Mouse (Mus musculus) C2C12 (cell line): ENCODE measurements at regions not wholly inside any gene's neighbourhood (a gene's known extent, or its start where the extent isn't known, plus 50 kb on each side); places are given as distances from the start of the nearest gene placed in this dataset.

Experiments
- H3K27me3 ChIP-seq: one replicate; pipeline ENCODE4 v1.6.1; 2011; ENCODE audit not compliant: control insufficient read depth, insufficient read depth, insufficient read length
- H3K36me3 ChIP-seq: one replicate; pipeline ENCODE4 v1.6.1; 2011; ENCODE audit not compliant: control insufficient read depth, insufficient read depth
- H3K4me3 ChIP-seq: one replicate; pipeline ENCODE4 v1.5.1; 2011; ENCODE audit warnings: mild to moderate bottlenecking, control low read depth; ENCODE audit not compliant: poor library complexity, insufficient read depth, severe bottlenecking
- H3K79me2 ChIP-seq: one replicate; pipeline ENCODE4 v1.6.1; 2011; ENCODE audit not compliant: control insufficient read depth, insufficient read depth
- H3K79me3 ChIP-seq: one replicate; pipeline ENCODE4 v1.6.1; 2011; ENCODE audit warnings: low read depth, control low read depth
- H3ac ChIP-seq: one replicate; pipeline ENCODE3; 2011; ENCODE audit warnings: low read depth; ENCODE audit not compliant: control insufficient read depth, insufficient read length
- CEBPB ChIP-seq: IDR thresholded peaks from one replicate; pipeline ENCODE4 v1.6.1; 2011; ENCODE audit warnings: low read depth, mild to moderate bottlenecking, control low read depth, moderate library complexity
- CTCF ChIP-seq: IDR thresholded peaks from one replicate; pipeline ENCODE4 v1.5.1; 2011; ENCODE audit not compliant: control insufficient read depth, insufficient read depth, insufficient read length
- FOSL1 ChIP-seq: IDR thresholded peaks from one replicate; pipeline ENCODE4 v1.8.0; 2011; ENCODE audit warnings: mild to moderate bottlenecking, low read length; ENCODE audit not compliant: poor library complexity, insufficient read depth, severe bottlenecking
- MAX ChIP-seq: IDR thresholded peaks from one replicate; pipeline ENCODE4 v1.6.1; 2011; ENCODE audit warnings: mild to moderate bottlenecking, control low read depth
- MYOD1 ChIP-seq: IDR thresholded peaks from one replicate; pipeline ENCODE4 v1.6.1; 2011; ENCODE audit warnings: low read depth; ENCODE audit not compliant: control insufficient read depth, insufficient read length
- MYOG ChIP-seq: IDR thresholded peaks from one replicate; pipeline ENCODE4 v1.6.1; 2011; ENCODE audit not compliant: control insufficient read depth, insufficient read length; ENCODE audit errors: extremely low read depth
- USF1 ChIP-seq: IDR thresholded peaks from one replicate; pipeline ENCODE4 v1.6.1; 2011; ENCODE audit warnings: low read depth, mild to moderate bottlenecking, control low read depth, moderate library complexity

- Histone ChIP-seq H3K4me3 (no peak overlapping the region), H3K79me3 (no peaks in the 10 kb centered on the region), H3K79me2 (no peaks in the 10 kb centered on the region), H3ac (no peak overlapping the region), H3K36me3 (no peaks in the 10 kb centered on the region), H3K27me3 (no peaks in the 10 kb centered on the region)
- TF ChIP-seq MAX (no peak), MYOG (no peak), USF1 (no peak), MYOD1 (no peak), CEBPB (no peak), CTCF (no peak), FOSL1 (no peak)
These were observed 547.7 kb upstream of the Zfp960 start for GRCm38 (mm10) chr17:16516173-16516572.

- Histone ChIP-seq H3K36me3 (no peaks in the 10 kb centered on the region), H3K79me3 (no peaks in the 10 kb centered on the region), H3K4me3 (no peak overlapping the region), H3ac (no peak overlapping the region), H3K79me2 (no peaks in the 10 kb centered on the region), H3K27me3 (no peaks in the 10 kb centered on the region)
- TF ChIP-seq CTCF = no peak
- no peak for TF ChIP-seq FOSL1
- no peak for TF ChIP-seq MAX
- no peak for TF ChIP-seq USF1
- TF ChIP-seq CEBPB = no peak
- no peak for TF ChIP-seq MYOD1
- TF ChIP-seq MYOG = no peak
These were observed 570.0 kb upstream of the Zfp960 start for GRCm38 (mm10) chr17:16493951-16494350.

- H3K36me3 ChIP-seq = no peaks in the 10 kb centered on the region
- H3K27me3 ChIP-seq = no peaks in the 10 kb centered on the region
- H3ac ChIP-seq = no peak overlapping the region
- TF ChIP-seq MYOG = no peak
- TF ChIP-seq CTCF = no peak
- no peak for TF ChIP-seq MYOD1
- TF ChIP-seq CEBPB = no peak
- no peak for TF ChIP-seq FOSL1
- no peaks in the 10 kb centered on the region for H3K79me3 ChIP-seq
- H3K79me2 ChIP-seq = no peaks in the 10 kb centered on the region
- H3K4me3 ChIP-seq = no peak overlapping the region
These were observed 570.4 kb upstream of the Zfp960 start for GRCm38 (mm10) chr17:16493546-16493945.

- TF ChIP-seq USF1 (no peak), CEBPB (peak; percentile 99), FOSL1 (peak; percentile 68)
- no peaks in the 10 kb centered on the region for H3K27me3 ChIP-seq
- H3K4me3 ChIP-seq = no peak overlapping the region
- H3K36me3 ChIP-seq = no peaks in the 10 kb centered on the region
- H3K79me3 ChIP-seq = no peaks in the 10 kb centered on the region
- no peak overlapping the region for H3ac ChIP-seq
- no peaks in the 10 kb centered on the region for H3K79me2 ChIP-seq
These were observed 571.4 kb upstream of the Zfp960 start for GRCm38 (mm10) chr17:16492551-16492950.

GRCm38 (mm10) chr17:16486355-16486754, 577.6 kb upstream of the Zfp960 start:
- H3K36me3 ChIP-seq = no peaks in the 10 kb centered on the region
- no peaks in the 10 kb centered on the region for H3K27me3 ChIP-seq
- peak; percentile 73 for TF ChIP-seq USF1
- TF ChIP-seq FOSL1 = no peak
- TF ChIP-seq CEBPB = peak; percentile 43
- no peak overlapping the region for H3K4me3 ChIP-seq
- no peaks in the 10 kb centered on the region for H3K79me2 ChIP-seq
- H3ac ChIP-seq = no peak overlapping the region
- no peaks in the 10 kb centered on the region for H3K79me3 ChIP-seq

- no peaks in the 10 kb centered on the region for H3K36me3 ChIP-seq
- TF ChIP-seq CTCF = no peak
- no peak for TF ChIP-seq USF1
- no peak for TF ChIP-seq MYOG
- no peak for TF ChIP-seq MYOD1
- H3K79me2 ChIP-seq = no peaks in the 10 kb centered on the region
- H3ac ChIP-seq = no peak overlapping the region
- H3K27me3 ChIP-seq = no peaks in the 10 kb centered on the region
- H3K4me3 ChIP-seq = no peak overlapping the region
- H3K79me3 ChIP-seq = no peaks in the 10 kb centered on the region
These were observed 579.9 kb upstream of the Zfp960 start for GRCm38 (mm10) chr17:16483976-16484375.
